Mouse (Mus musculus) heart, postnatal 0 days (tissue): ENCODE measurements around the gene Filip1.

Source experiments
- CTCF ChIP-seq: IDR thresholded peaks from 2 replicates; pipeline ENCODE4 v1.5.1; 2016; ENCODE audit warnings: antibody characterized with exemption, control low read depth, low read depth
- EP300 ChIP-seq: IDR thresholded peaks from 2 replicates; pipeline ENCODE4 v1.6.1; 2016; ENCODE audit warnings: antibody characterized with exemption, low read depth

GRCm38 (mm10) chr9:79810969-79811902, 201.4 kb downstream of the Filip1 start:
- TF ChIP-seq EP300 (no peak), CTCF (no peak)
